In the genomic region with DNA sequence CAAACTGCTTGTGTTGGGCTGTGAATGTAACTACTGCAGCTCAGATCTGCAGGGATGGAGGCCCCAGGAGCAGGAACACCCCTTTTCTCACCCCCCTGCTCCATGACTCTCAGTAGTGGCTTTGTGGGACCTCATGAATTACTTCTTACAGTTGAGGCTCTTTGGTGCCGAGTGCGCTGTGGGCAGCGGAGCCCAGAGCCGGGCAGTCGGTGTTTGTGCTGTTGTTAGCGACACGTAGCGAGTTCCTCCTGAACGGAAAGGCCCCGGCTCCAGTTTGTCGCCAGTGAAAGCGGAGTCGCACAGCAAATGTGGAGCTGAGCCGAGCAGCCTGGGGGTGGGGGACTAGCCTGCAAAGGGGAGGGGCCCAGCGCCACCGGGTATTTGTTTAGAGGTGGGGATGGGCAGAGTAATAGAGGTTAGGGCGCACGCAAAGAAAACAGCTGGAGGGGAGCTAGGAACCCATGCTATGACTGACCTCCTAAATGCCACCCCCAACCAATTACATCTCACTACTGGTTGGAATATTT, we compare ENCODE assay signal across 8 mouse cellular contexts. TPM values are rescaled to one million over a fixed set of nuclear protein-coding genes. Genes with fewer than 3 reads are reported as not detected.
DNase-seq lines count a peak whose midpoint lies in the region; ATAC-seq and TF ChIP-seq lines count a peak whose summit lies in the region.

No protein-coding gene starts in this region.

- peak; percentile 87 for ATAC-seq in midbrain, embryonic 11.5 days (ENCODE audit: low FRiP score)
- ATAC-seq in granulocyte monocyte progenitor cell, adult 5-6 weeks (replicated peaks; ENCODE audit: poor library complexity, severe bottlenecking), result no peak
- no peak for ATAC-seq in erythroblast, adult 5-6 weeks (replicated peaks; ENCODE audit: low FRiP score, poor library complexity, severe bottlenecking)

- peaks cover 5% of the 10 kb centered on the region for H3K4me1 ChIP-seq in embryonic fibroblast, embryonic 13.5 days (ENCODE audit: control insufficient read depth, insufficient read depth, low read length)
- peaks cover 24% of the 10 kb centered on the region for H3K4me1 ChIP-seq in midbrain, embryonic 11.5 days (ENCODE audit: control insufficient read depth, insufficient read depth, low read length)

- peak overlapping the region; percentile 65 for H3K9ac ChIP-seq in midbrain, embryonic 11.5 days (ENCODE audit: low read length)

- H3K4me3 ChIP-seq in embryonic fibroblast, embryonic 13.5 days (ENCODE audit: insufficient read depth, low read length), result peak overlapping the region; percentile 0; the same call in 1 of the 2 replicates
- H3K4me3 ChIP-seq in midbrain, embryonic 11.5 days (ENCODE audit: low read depth, low read length), result peak overlapping the region; percentile 16; the same call in 1 of the 2 replicates

- TF ChIP-seq POLR2A in embryonic fibroblast, embryonic 13.5 days (IDR thresholded peaks at IDR 0.05; ENCODE audit: low read depth, low read length), result no peak

- no peaks in the 10 kb centered on the region for H3K36me3 ChIP-seq in midbrain, embryonic 11.5 days (ENCODE audit: control insufficient read depth, insufficient read depth, low read length)

- H3K27ac ChIP-seq in embryonic fibroblast, embryonic 13.5 days (ENCODE audit: insufficient read depth, low read length), result no peak overlapping the region
- H3K27ac ChIP-seq in midbrain, embryonic 11.5 days (ENCODE audit: low read depth, low read length), result peak overlapping the region; percentile 67

- DNase-seq in thymus, postnatal 4 days, result peak; percentile 30
- DNase-seq in thymus, postnatal 36 days, result no peak
- DNase-seq in heart, postnatal 25 days (ENCODE audit: low spot score), result peak; percentile 62
- peak; percentile 69 to 77 for DNase-seq in kidney, postnatal 4 days
- DNase-seq in midbrain, embryonic 11.5 days (ENCODE audit: low spot score, missing footprints), result peak; percentile 94

- H3K9me3 ChIP-seq in midbrain, embryonic 11.5 days (ENCODE audit: control insufficient read depth, low read length), result no peaks in the 10 kb centered on the region

- TF ChIP-seq CTCF in embryonic fibroblast, embryonic 13.5 days (IDR thresholded peaks at IDR 0.05; ENCODE audit: borderline replicate concordance, insufficient read depth, low read length), result no peak

- intact Hi-C loops in heart, postnatal 25 days (cut with DNase I), result loop anchor here (2.0 kb wide), 1 partner anchor 46 kb away; no protein-coding TSS in a partner anchor

- H3K27me3 ChIP-seq in midbrain, embryonic 11.5 days (ENCODE audit: control insufficient read depth, insufficient read depth, low read length), result no peaks in the 10 kb centered on the region

- H3K4me2 ChIP-seq in midbrain, embryonic 11.5 days, result peak overlapping the region; percentile 52

- WGBS in midbrain, embryonic 11.5 days, result 0% methylated on average over 18 of the region's 18 CpGs

RNA-seq across cellular contexts. Expression of gene Ebf1, which starts 48.1 kb away (rescaled TPM):
- 26.9 and 55.9 TPM in 2 replicates for polyA plus RNA-seq in embryonic fibroblast, embryonic 13.5 days (2011; ENCODE audit: insufficient read length, low read depth, missing spikeins)
- total RNA-seq in heart, postnatal 25 days (2021), result 10 to 100 TPM in 1 of 2 experiments, 1 to 10 TPM in 1; 10.0 to 13.8 TPM
- 73.8 and 79.2 TPM in 2 replicates for polyA plus RNA-seq in midbrain, embryonic 11.5 days (2014; fragmentation: Nextera tagmentation; extraction: Ambion mirVana)
- not detected in 2 replicates for total RNA-seq in granulocyte monocyte progenitor cell, adult 5-6 weeks (2014; fragmentation: Nextera tagmentation)
- total RNA-seq in granulocyte monocyte progenitor cell, adult 5-6 weeks (2017), result not detected in 2 replicates
- total RNA-seq in erythroblast, adult 5-6 weeks (2015; ENCODE audit: low replicate concordance), result not detected in 2 replicates
- total RNA-seq in erythroblast, adult 5-6 weeks (2017; ENCODE audit: low replicate concordance), result 0.68 TPM in 1 of 2 replicates, not detected in the other

Comparison
In these comparisons a context has a peak if more than half of its experiments do, and no peak if none do; other contexts are left out.
1. DNase-seq: peak in thymus, postnatal 4 days (single experiment), heart, postnatal 25 days (single experiment), kidney, postnatal 4 days (2 of 2) and midbrain, embryonic 11.5 days (single experiment); none in thymus, postnatal 36 days (0 of 2).
2. RNA of gene Ebf1, which starts 48.1 kb away (total RNA-seq): 10.0 to 13.8 TPM in heart, postnatal 25 days; 0.68 TPM in erythroblast, adult 5-6 weeks and not detected in granulocyte monocyte progenitor cell, adult 5-6 weeks; every median in the first group is over 4 times any median in the second.